Mouse (Mus musculus) right cerebral cortex, postnatal 10 days (tissue): ENCODE results near the gene Sept5.

ENCODE experiments used
- DNase-seq, 2 experiments: peaks; one replicate each; pipeline ENCODE4 v3.0.0; 2021; ENCODE audit warnings: low spot score in 2 of 2

The Sept5 gene

GRCm38 (mm10) chr16:18584901-18585510 lies 44.7 kb downstream of the Sept5 start:
- DNase-seq = no peak

GRCm38 (mm10) chr16:18583673-18584357 lies 45.9 kb downstream of the Sept5 start:
- no peak for DNase-seq

- no peak for DNase-seq
These were observed 46.6 kb downstream of the Sept5 start for GRCm38 (mm10) chr16:18583169-18583568.

DNA sequence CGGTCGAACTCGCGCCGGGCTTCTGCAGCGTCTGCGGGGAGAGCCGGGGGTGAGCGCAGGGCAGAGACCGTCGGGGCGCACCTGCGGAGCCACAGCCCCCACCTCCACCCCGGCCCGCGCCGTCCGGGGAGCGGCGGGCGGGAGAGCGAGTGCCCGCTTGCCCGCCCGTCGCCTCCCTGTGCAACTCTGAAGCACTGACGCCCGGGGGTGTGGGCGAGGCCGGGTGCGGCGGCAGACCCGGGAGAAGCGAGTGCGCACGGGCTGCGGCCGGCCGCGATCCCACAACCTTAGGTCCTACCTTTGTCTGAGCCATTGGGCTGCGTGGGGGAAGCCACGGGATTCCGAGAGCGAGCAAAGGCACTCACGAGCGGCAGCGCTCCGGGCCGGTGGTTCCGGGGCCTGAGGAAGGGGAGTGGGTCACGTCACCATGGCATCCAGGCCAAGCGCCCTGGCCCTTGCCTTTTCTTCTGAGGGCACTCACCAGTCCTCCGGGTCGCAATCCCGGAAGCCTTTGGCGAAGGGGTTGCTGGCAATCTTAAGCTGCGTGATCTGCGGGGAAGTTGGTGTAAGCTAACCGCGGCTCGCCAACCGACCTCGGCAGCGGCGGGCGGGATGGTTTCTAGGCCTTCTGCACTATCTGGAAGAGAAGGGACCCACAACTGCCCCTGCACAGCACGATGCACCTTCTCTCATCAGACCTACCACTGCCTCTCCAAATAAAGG lies 47.2 kb downstream of the Sept5 start:
- DNase-seq = no peak

DNA sequence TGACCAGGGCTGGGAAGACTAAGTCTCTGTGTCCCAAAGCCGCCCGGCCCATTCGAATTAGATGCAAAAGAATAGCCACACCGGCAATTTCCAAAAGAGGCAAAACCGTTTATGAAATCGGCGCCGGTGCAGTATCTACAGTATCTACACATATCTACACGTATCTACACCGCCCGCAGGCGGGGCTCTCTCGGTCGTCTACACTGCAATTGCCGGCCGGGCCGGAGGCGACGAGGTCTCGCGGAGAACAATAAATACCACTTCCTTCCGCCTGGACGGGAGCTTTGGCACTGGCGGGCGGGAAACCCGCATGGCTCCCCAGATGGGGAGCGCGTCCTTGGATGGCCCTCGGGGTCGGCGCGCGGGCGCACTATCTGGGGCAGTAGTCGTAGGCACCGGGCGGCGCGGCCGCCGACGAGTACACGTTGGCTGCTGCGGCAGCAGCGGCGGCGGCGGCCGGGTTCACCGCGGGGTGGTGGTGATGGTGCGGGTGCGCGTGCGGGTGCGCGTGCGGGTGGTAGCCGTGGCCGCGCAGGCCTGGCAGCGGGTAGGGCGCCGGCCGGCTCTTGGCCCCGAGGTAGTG lies 48.0 kb downstream of the Sept5 start:
- DNase-seq = no peak

- no peak for DNase-seq
These were observed 48.6 kb downstream of the Sept5 start for GRCm38 (mm10) chr16:18581050-18581622.

GRCm38 (mm10) chr16:18580389-18580788 lies 49.4 kb downstream of the Sept5 start:
- DNase-seq = no peak

GRCm38 (mm10) chr16:18577599-18578160 lies 52.1 kb downstream of the Sept5 start:
- no peak for DNase-seq

GRCm38 (mm10) chr16:18577071-18577470 lies 52.7 kb downstream of the Sept5 start:
- no peak for DNase-seq

DNA sequence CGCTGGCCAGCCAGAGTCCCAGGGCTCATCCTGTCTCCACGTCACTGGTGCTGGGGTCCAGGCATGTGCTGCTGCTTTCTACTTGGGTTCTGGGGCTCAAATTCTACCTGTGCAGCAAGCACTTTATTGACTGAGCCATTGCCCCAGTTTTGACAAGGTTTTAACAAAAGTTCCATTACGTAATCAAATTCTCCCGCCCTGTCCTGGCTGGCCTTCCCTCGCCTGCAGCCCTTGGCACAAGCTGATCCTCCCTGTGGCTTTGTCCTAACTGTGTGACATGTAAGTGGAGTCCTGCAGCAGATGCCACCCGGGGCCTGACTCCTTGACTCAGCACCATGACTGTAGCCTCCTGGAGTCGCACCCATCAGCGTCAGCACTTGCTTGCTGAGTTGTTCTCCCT lies 55.6 kb downstream of the Sept5 start:
- no peak for DNase-seq
